Mouse (Mus musculus): Measurements from ENCODE around the gene Enpp3.

DNA sequence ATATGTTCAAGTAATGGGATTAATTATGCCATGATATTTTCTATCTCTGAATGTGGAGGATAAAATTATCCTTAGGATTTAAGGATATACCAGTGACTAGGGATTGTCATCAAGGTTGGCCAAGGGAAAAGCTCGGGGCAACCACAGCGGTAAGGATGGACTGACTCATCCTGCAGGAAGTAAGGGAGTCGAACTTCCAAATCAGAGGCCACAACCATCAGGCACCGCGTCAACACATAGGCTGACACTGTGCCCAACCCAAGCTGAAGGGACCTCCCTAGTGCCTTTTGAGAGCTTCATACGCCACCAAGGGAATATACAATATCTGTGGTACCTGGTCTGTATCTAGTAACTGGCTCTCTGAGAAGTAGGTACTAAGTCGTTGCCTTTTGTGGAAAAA lies 73.1 kb downstream of the Enpp3 start:
- no peak for TF ChIP-seq CTCF (IDR thresholded peaks at IDR 0.05; ENCODE audit: low read depth)
- no peak for TF ChIP-seq EP300 (IDR thresholded peaks at IDR 0.05; ENCODE audit: low read depth)
